Mouse (Mus musculus): ENCODE measurements around the gene Inip. TPM values are rescaled to one million over a fixed set of nuclear protein-coding genes. Genes with fewer than 3 reads are reported as not detected.

Inip gene
- polyA plus RNA-seq, 1 experiment from 2014 or later, result 57.6 TPM

DNA sequence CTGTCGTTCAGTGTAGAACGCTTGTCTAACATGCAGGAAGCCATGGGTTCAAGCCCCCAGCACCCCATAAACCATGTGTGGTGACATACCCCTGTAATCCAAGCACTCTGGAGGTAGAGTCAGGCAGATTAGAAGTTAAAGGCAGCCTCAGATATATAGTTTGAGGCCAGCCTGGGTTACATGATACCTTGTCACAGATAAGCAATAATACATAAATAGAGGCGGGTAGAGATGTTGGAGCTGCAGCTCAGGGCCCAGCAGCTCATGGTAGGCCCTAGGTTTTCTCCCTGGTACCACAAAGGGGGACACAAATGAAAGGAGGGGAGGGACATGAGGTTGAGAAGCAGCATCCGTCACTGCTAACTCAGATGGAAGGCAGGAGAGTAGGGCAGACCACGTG lies 16.4 kb upstream of the Inip start:
- Histone ChIP-seq H3K4me3 (ENCODE audit: low read depth, low read length) (no peak overlapping the region), H3K36me3 (ENCODE audit: control insufficient read depth, insufficient read depth, low read length) (no peaks in the 10 kb centered on the region), H3K27ac (ENCODE audit: low read length) (no peak overlapping the region), H3K4me1 (ENCODE audit: control insufficient read depth, insufficient read depth, low read length) (0 out of 2 replicates have a peak, but pooled peaks cover 7% of the 10 kb centered on the region), H3K27me3 (ENCODE audit: control insufficient read depth, insufficient read depth, low read length) (no peaks in the 10 kb centered on the region), H3K4me2 (replicated peaks; ENCODE audit: low read depth, low read length) (no peak overlapping the region), H3K9me3 (ENCODE audit: control insufficient read depth, low read depth, low read length) (no peaks in the 10 kb centered on the region), H3K9ac (replicated peaks; ENCODE audit: low read depth, low read length) (no peak overlapping the region)
- 65% methylated on average over 5 of the region's 5 CpGs for WGBS
- ATAC-seq (ENCODE audit: insufficient number of reproducible peaks, insufficient read depth, low FRiP score, low read depth), result no peak

DNA sequence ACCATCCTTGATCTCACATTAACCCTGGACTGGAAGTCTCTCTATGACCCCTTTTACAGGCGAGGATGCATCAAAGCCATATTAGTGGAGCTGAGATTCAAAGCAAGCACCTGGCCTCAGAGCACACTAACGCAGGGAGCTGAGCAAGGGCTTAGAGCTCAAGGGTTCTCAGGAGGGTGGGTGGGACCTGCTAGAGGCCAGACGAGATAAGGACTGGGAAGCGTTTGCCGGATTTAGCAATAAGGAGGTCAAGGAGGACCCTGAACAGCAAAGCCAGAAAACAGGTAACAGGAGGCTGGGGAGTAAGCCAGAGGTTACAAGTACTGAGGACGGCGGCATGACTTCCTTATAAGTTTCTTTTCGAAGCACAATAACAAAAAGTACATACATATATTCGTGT lies 15.1 kb upstream of the Inip start:
- ATAC-seq (ENCODE audit: insufficient number of reproducible peaks, insufficient read depth, low FRiP score, low read depth), result no peak
- H3K9me3 ChIP-seq (ENCODE audit: control insufficient read depth, low read depth, low read length), result no peaks in the 10 kb centered on the region
- no peak overlapping the region for H3K4me2 ChIP-seq (replicated peaks; ENCODE audit: low read depth, low read length)
- 65% methylated on average over 9 of the region's 9 CpGs for WGBS
- H3K4me3 ChIP-seq (ENCODE audit: low read depth, low read length), result no peak overlapping the region
- H3K27ac ChIP-seq (ENCODE audit: low read length), result no peak overlapping the region
- no peaks in the 10 kb centered on the region for H3K36me3 ChIP-seq (ENCODE audit: control insufficient read depth, insufficient read depth, low read length)
- no peaks in the 10 kb centered on the region for H3K27me3 ChIP-seq (ENCODE audit: control insufficient read depth, insufficient read depth, low read length)
- no peak overlapping the region for H3K9ac ChIP-seq (replicated peaks; ENCODE audit: low read depth, low read length)
- H3K4me1 ChIP-seq (ENCODE audit: control insufficient read depth, insufficient read depth, low read length), result 0 out of 2 replicates have a peak, but pooled peaks cover 7% of the 10 kb centered on the region

DNA sequence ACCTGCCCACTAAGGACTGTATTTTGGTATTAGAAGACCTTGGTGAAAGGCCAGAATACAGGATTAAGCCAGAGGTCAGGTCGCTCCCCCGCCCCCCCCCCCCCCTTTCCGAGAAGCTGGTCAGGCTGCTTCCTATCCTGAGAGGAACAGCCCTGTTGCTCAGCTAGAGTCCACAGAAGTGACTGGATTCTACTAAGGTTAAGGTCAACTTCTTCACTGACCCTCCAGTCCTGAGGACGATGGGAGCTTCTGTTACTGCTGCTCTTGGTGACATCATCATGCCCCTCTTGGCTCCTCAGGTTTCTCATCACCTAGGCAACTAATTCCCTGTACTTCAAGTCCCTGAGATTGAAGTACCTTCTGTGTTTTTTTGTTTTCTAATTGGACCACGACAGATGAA lies 14.6 kb upstream of the Inip start:
- ATAC-seq (ENCODE audit: insufficient number of reproducible peaks, insufficient read depth, low FRiP score, low read depth), result no peak
- WGBS, result 56% methylated on average over 5 of the region's 5 CpGs
- no peaks in the 10 kb centered on the region for H3K27me3 ChIP-seq (ENCODE audit: control insufficient read depth, insufficient read depth, low read length)
- no peak overlapping the region for H3K4me2 ChIP-seq (replicated peaks; ENCODE audit: low read depth, low read length)
- H3K27ac ChIP-seq (ENCODE audit: low read length), result no peak overlapping the region
- no peaks in the 10 kb centered on the region for H3K9me3 ChIP-seq (ENCODE audit: control insufficient read depth, low read depth, low read length)
- H3K36me3 ChIP-seq (ENCODE audit: control insufficient read depth, insufficient read depth, low read length), result no peaks in the 10 kb centered on the region
- H3K4me1 ChIP-seq (ENCODE audit: control insufficient read depth, insufficient read depth, low read length), result 0 out of 2 replicates have a peak, but pooled peaks cover 7% of the 10 kb centered on the region
- H3K9ac ChIP-seq (replicated peaks; ENCODE audit: low read depth, low read length), result no peak overlapping the region
- H3K4me3 ChIP-seq (ENCODE audit: low read depth, low read length), result no peak overlapping the region

DNA sequence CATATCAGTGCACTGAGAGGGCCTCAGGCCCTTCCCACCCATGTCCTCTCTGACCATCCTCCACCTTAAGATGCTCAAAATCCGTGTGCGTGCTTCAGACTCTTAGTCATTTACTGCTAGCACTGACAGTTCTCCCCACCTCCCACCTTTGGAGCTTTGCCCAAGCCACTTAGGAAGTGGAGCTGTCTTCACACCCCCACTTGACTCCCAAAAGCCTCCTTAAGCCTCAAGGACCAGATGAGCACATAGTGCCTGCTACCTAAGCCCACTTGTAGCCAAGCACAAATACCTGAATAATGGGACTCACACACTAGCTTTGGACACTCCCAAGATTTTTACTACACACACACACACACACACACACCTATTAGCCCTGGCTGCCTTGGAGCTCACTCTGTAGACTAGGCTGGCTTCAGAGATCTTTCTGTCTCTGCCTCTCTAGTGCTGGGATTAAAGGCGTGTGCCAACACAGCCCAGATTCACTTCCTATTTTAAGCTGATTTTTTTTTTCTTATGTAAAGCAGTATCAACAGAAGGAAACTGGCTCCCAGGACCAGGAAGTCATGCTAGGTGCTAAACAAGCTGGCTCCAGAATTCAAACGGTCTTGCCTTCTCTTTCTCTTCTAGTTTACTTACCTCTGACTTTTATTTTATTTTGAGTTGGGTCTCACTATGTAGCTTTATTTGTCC lies 13.9 kb upstream of the Inip start:
- WGBS, result 68% methylated on average over 4 of the region's 4 CpGs
- no peaks in the 10 kb centered on the region for H3K9me3 ChIP-seq (ENCODE audit: control insufficient read depth, low read depth, low read length)
- no peaks in the 10 kb centered on the region for H3K36me3 ChIP-seq (ENCODE audit: control insufficient read depth, insufficient read depth, low read length)
- no peaks in the 10 kb centered on the region for H3K27me3 ChIP-seq (ENCODE audit: control insufficient read depth, insufficient read depth, low read length)
- 0 out of 2 replicates have a peak, but pooled peaks cover 7% of the 10 kb centered on the region for H3K4me1 ChIP-seq (ENCODE audit: control insufficient read depth, insufficient read depth, low read length)
- no peak overlapping the region for H3K27ac ChIP-seq (ENCODE audit: low read length)
- H3K9ac ChIP-seq (replicated peaks; ENCODE audit: low read depth, low read length), result no peak overlapping the region
- no peak for ATAC-seq (ENCODE audit: insufficient number of reproducible peaks, insufficient read depth, low FRiP score, low read depth)
- H3K4me3 ChIP-seq (ENCODE audit: low read depth, low read length), result no peak overlapping the region
- no peak overlapping the region for H3K4me2 ChIP-seq (replicated peaks; ENCODE audit: low read depth, low read length)

DNA sequence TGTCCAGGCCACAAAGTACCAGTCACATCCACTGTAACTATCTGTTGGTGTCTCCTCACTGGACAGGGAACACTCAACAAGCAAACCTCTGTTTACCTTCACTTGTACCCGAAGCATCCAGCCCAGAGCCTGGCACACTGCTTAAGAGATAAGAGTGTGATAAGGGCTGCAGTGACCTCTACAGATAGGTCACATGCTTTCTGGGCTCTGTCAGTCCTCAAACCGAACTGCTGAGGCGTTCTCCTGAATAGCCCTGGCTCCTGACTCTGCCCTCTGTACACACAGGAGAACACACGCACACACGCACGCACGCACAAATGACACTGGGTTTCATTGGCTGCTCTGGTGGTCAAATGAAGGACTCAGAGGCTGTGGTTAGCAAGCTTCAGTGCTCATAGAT lies 12.7 kb upstream of the Inip start:
- WGBS, result 54% methylated on average over 7 of the region's 7 CpGs
- Histone ChIP-seq H3K9ac (replicated peaks; ENCODE audit: low read depth, low read length) (no peak overlapping the region), H3K4me3 (ENCODE audit: low read depth, low read length) (no peak overlapping the region), H3K27me3 (ENCODE audit: control insufficient read depth, insufficient read depth, low read length) (no peaks in the 10 kb centered on the region), H3K27ac (ENCODE audit: low read length) (no peak overlapping the region), H3K36me3 (ENCODE audit: control insufficient read depth, insufficient read depth, low read length) (no peaks in the 10 kb centered on the region), H3K4me1 (ENCODE audit: control insufficient read depth, insufficient read depth, low read length) (0 out of 2 replicates have a peak, but pooled peaks cover 4% of the 10 kb centered on the region), H3K9me3 (ENCODE audit: control insufficient read depth, low read depth, low read length) (no peaks in the 10 kb centered on the region), H3K4me2 (replicated peaks; ENCODE audit: low read depth, low read length) (no peak overlapping the region)
- no peak for ATAC-seq (ENCODE audit: insufficient number of reproducible peaks, insufficient read depth, low FRiP score, low read depth)

DNA sequence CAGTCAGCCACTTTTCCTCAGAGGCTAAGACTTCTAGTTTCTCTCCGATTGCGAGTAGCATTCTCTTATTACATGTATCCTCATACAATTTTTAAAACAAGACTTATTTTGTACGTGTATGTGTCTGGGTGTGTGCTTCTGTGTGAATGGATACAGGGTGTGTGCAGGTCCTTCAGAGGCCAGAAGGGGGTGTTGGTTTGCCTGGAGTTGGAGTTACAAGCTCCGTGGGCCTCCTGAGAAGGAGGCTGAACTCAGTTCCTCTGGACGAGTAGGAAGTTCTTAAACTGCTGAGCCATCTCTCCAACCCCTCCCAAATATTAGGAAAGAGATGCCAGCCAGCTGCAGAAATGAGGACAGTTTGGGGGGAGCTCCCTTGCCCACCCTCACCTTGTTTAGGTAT lies 7.0 kb upstream of the Inip start:
- H3K27me3 ChIP-seq (ENCODE audit: control insufficient read depth, insufficient read depth, low read length), result no peaks in the 10 kb centered on the region
- no peak overlapping the region for H3K4me2 ChIP-seq (replicated peaks; ENCODE audit: low read depth, low read length)
- no peaks in the 10 kb centered on the region for H3K36me3 ChIP-seq (ENCODE audit: control insufficient read depth, insufficient read depth, low read length)
- H3K27ac ChIP-seq (ENCODE audit: low read length), result no peak overlapping the region
- no peak overlapping the region for H3K4me3 ChIP-seq (ENCODE audit: low read depth, low read length)
- H3K9ac ChIP-seq (replicated peaks; ENCODE audit: low read depth, low read length), result no peak overlapping the region
- WGBS, result 81% methylated on average over 5 of the region's 5 CpGs
- H3K4me1 ChIP-seq (ENCODE audit: control insufficient read depth, insufficient read depth, low read length), result peaks cover 5% of the 10 kb centered on the region; the same call in 1 of the 2 replicates
- no peaks in the 10 kb centered on the region for H3K9me3 ChIP-seq (ENCODE audit: control insufficient read depth, low read depth, low read length)
- ATAC-seq (ENCODE audit: insufficient number of reproducible peaks, insufficient read depth, low FRiP score, low read depth), result no peak

DNA sequence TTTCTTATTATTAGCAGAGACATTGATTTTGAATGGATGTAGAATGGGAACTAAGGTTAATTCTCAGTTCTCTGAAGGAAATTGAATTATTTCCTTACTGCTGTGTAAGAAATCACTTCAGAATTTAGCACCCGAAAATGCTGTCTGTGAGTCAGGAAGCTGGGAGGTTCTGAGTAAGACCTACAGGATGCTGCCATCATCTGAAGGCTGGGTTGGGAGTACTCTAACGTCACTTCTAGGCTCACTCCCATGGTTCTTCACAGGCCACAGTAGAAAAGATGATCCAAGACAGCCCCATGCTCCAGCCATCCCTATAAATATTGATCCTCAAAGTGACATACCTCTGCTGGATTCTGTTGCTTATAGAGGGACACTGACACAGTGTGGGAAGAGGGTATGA lies 6.1 kb upstream of the Inip start:
- 66% methylated on average over 2 of the region's 2 CpGs for WGBS
- no peak for ATAC-seq (ENCODE audit: insufficient number of reproducible peaks, insufficient read depth, low FRiP score, low read depth)
- H3K9me3 ChIP-seq (ENCODE audit: control insufficient read depth, low read depth, low read length), result no peaks in the 10 kb centered on the region
- no peak overlapping the region for H3K4me3 ChIP-seq (ENCODE audit: low read depth, low read length)
- H3K27ac ChIP-seq (ENCODE audit: low read length), result no peak overlapping the region
- peaks cover 5% of the 10 kb centered on the region; the same call in 1 of the 2 replicates for H3K4me1 ChIP-seq (ENCODE audit: control insufficient read depth, insufficient read depth, low read length)
- H3K9ac ChIP-seq (replicated peaks; ENCODE audit: low read depth, low read length), result no peak overlapping the region
- no peak overlapping the region for H3K4me2 ChIP-seq (replicated peaks; ENCODE audit: low read depth, low read length)
- H3K27me3 ChIP-seq (ENCODE audit: control insufficient read depth, insufficient read depth, low read length), result no peaks in the 10 kb centered on the region
- no peaks in the 10 kb centered on the region for H3K36me3 ChIP-seq (ENCODE audit: control insufficient read depth, insufficient read depth, low read length)

DNA sequence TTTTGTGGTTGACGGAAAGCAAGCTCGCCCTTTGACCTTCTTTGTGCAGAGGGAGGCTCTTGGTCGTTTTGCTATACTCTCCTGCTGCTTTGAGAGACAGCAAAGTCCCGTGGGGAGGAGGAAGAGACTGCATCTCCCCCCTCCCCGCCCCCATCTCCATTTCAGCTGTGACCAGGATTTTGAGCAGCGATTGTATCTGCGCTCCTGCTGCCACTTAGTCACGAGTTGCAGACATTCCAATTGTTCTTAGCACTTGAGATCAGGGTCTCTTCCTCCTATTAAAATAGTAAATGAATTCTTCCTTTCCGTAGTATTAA lies 5.4 kb upstream of the Inip start:
- H3K4me1 ChIP-seq (ENCODE audit: control insufficient read depth, insufficient read depth, low read length), result peaks cover 5% of the 10 kb centered on the region; the same call in 1 of the 2 replicates
- H3K27ac ChIP-seq (ENCODE audit: low read length), result no peak overlapping the region
- ATAC-seq (ENCODE audit: insufficient number of reproducible peaks, insufficient read depth, low FRiP score, low read depth), result no peak
- no peaks in the 10 kb centered on the region for H3K36me3 ChIP-seq (ENCODE audit: control insufficient read depth, insufficient read depth, low read length)
- WGBS, result 5% methylated on average over 9 of the region's 9 CpGs
- H3K4me2 ChIP-seq (replicated peaks; ENCODE audit: low read depth, low read length), result peak overlapping the region; percentile 84
- H3K27me3 ChIP-seq (ENCODE audit: control insufficient read depth, insufficient read depth, low read length), result no peaks in the 10 kb centered on the region
- peak overlapping the region; percentile 79 for H3K4me3 ChIP-seq (ENCODE audit: low read depth, low read length)
- no peaks in the 10 kb centered on the region for H3K9me3 ChIP-seq (ENCODE audit: control insufficient read depth, low read depth, low read length)
- 0 out of 2 replicates have a peak overlapping the region, but pooled peaks have one; percentile 11 for H3K9ac ChIP-seq (replicated peaks; ENCODE audit: low read depth, low read length)
